Mouse (Mus musculus) heart, adult 2 months (tissue): ENCODE results near the gene Capn11. TPM values are rescaled to one million over a fixed set of nuclear protein-coding genes. Genes with fewer than 3 reads are reported as not detected.

ENCODE experiments used
- DNase-seq, 2 experiments: peaks; one replicate each; pipeline ENCODE4 v3.0.0; 2021
- H3K27ac ChIP-seq: fragments of 200-600 bp; 2 replicates; pipeline ENCODE4 v1.8.1; 2022
- H3K27me3 ChIP-seq: fragments of 200-500 bp; 2 replicates; pipeline ENCODE4 v1.6.1; 2012; ENCODE audit warnings: mild to moderate bottlenecking, low read length, inconsistent platforms, mixed read lengths; ENCODE audit not compliant: control insufficient read depth, insufficient read depth
- H3K36me3 ChIP-seq: fragments of 200-500 bp; 2 replicates; pipeline ENCODE4 v1.6.1; 2012; ENCODE audit warnings: low read length, inconsistent platforms; ENCODE audit not compliant: control insufficient read depth, insufficient read depth
- H3K4me1 ChIP-seq: fragments of 200-500 bp; 2 replicates; pipeline ENCODE4 v1.6.1; 2011; ENCODE audit warnings: low read length; ENCODE audit not compliant: control insufficient read depth, insufficient read depth
- H3K4me3 ChIP-seq: fragments of 200-600 bp; 2 replicates; pipeline ENCODE4 v1.8.1; 2022
- H3K79me2 ChIP-seq: fragments of 200-500 bp; replicated peaks from 2 replicates; pipeline ENCODE4 v1.6.1; 2012; ENCODE audit warnings: mild to moderate bottlenecking, inconsistent platforms, low read length, moderate library complexity, mixed read lengths; ENCODE audit not compliant: control insufficient read depth, insufficient read depth
- H3K9ac ChIP-seq: fragments of 200-500 bp; 2 replicates; pipeline ENCODE4 v1.6.1; 2012; ENCODE audit warnings: low read depth, mild to moderate bottlenecking, control low read depth, inconsistent platforms, low read length, mixed read lengths
- CTCF ChIP-seq: fragments of 200-600 bp; IDR thresholded peaks from 2 replicates; pipeline ENCODE4 v1.8.1; 2022; ENCODE audit warnings: antibody characterized with exemption, mild to moderate bottlenecking, moderate library complexity
- EP300 ChIP-seq: fragments of 200-500 bp; IDR thresholded peaks from 2 replicates; pipeline ENCODE4 v1.6.1; 2011; ENCODE audit warnings: low read depth, low read length, control low read depth; ENCODE audit not compliant: insufficient read depth
- POLR2A ChIP-seq: fragments of 200-500 bp; IDR thresholded peaks from 2 replicates; pipeline ENCODE4 v1.6.1; 2011; ENCODE audit warnings: mild to moderate bottlenecking, low read depth, low read length, control low read depth; ENCODE audit not compliant: insufficient read depth
- WGBS: fragments of 180-500 bp; shearing (Covaris S2); methylation state at CpG from one replicate; pipeline ENCODE4 v1.1.7; 2018; 5-methylcytosine and 5-hydroxymethylcytosine counted together
- intact Hi-C: fragments of 180-260 bp; cut with DNase I; formaldehyde crosslinking; loops from one replicate; pipeline ENCODE4 v1.15.1; 2025
- polyA plus RNA-seq: library from polyadenylated mRNA; depleted of rRNA; stranded (reverse); fragments of >200 nt; gene quantifications from 2 replicates; pipeline ENCODE4 v1.2.3, GENCODE M21; 2012
- total RNA-seq, 2 experiments: library from RNA; stranded (reverse); gene quantifications; 2 replicates each; pipeline ENCODE4 v1.2.3; 2021

Gene Capn11
- total and polyA plus RNA-seq, 3 experiments: 0.59 TPM; not detected in 2

- peak within 1 kb of the TSS; percentile 91 for H3K9ac ChIP-seq
- peak within 1 kb of the TSS; percentile 92 for H3K27ac ChIP-seq
- TF ChIP-seq POLR2A (no peak), EP300 (no peak), CTCF (no peak)
- peak within 1 kb of the TSS; percentile 99 for H3K4me3 ChIP-seq
- H3K4me1 ChIP-seq: peaks cover 9% of the 10 kb centered on the region
- WGBS: 6% methylated on average over 12 of the region's 12 CpGs
- intact Hi-C loops: no loop called here
- no peaks in the 10 kb centered on the region for H3K36me3 ChIP-seq
- no peak for DNase-seq
- no peaks in the 10 kb centered on the region; the same call in 1 of the 2 replicates for H3K27me3 ChIP-seq
- H3K79me2 ChIP-seq: peaks cover 8% of the 10 kb centered on the region
Observed at GRCm38 (mm10) chr17:45686716-45687115, 27.6 kb upstream of the Capn11 start, which contains the start of gene Tmem63b. Tmem63b (minus strand) TSS chr17:45686905.

GRCm38 (mm10) chr17:45686093-45686619 lies 27.0 kb upstream of the Capn11 start, which contains the start of gene Mrpl14:
Mrpl14 (plus strand) TSS chr17:45686322.
- peaks cover 7% of the 10 kb centered on the region for H3K4me1 ChIP-seq
- peak within 1 kb of the TSS; percentile 92 for H3K27ac ChIP-seq
- H3K27me3 ChIP-seq: no peaks in the 10 kb centered on the region; the same call in 1 of the 2 replicates
- TF ChIP-seq CTCF (no peak), EP300 (no peak), POLR2A (peak; percentile 78)
- peaks cover 8% of the 10 kb centered on the region for H3K79me2 ChIP-seq
- no peaks in the 10 kb centered on the region for H3K36me3 ChIP-seq
- peak within 1 kb of the TSS; percentile 99 for H3K4me3 ChIP-seq
- under 1% methylated on average over 49 of the region's 50 CpGs for WGBS
- intact Hi-C loops: no loop called here
- H3K9ac ChIP-seq: peak within 1 kb of the TSS; percentile 91
- DNase-seq: peak; percentile 94 to 95

- H3K4me1 ChIP-seq: peaks cover 7% of the 10 kb centered on the region
- H3K4me3 ChIP-seq: peak overlapping the region; percentile 99
- H3K9ac ChIP-seq: peak overlapping the region; percentile 91
- WGBS: 2% methylated on average over 58 of the region's 58 CpGs
- intact Hi-C loops: no loop called here
- H3K27ac ChIP-seq: peak overlapping the region; percentile 92
- DNase-seq: peak; percentile 59 to 69
- peaks cover 8% of the 10 kb centered on the region for H3K79me2 ChIP-seq
- no peaks in the 10 kb centered on the region; the same call in 1 of the 2 replicates for H3K27me3 ChIP-seq
- no peaks in the 10 kb centered on the region for H3K36me3 ChIP-seq
- TF ChIP-seq POLR2A: no peak
- peak; percentile 2; the same call in 1 of the 2 replicates for TF ChIP-seq CTCF
Observed at GRCm38 (mm10) chr17:45685171-45686092, 26.3 kb upstream of the Capn11 start.

DNA sequence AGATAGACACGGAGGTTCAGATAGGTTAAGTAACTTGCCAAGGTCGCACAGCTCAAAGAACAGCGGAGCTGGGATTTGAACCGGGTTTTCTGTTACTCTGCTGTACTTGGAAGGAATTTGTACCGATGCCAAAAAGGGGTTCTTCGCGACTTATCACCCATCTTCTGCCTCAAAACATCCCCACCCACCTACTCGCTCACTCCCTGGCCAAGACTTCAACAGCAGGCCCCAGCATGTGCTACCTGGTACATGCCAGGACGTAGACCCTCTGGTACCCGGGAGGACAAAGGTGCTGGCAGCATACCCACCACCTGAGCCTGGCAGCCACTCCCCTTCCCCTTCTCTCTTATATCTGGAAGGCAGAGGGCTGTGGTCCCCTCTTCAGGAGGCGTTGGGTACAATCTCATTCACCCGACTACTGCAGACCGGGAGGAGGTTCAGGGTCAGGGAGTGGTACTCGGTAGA lies 25.6 kb upstream of the Capn11 start:
- DNase-seq: no peak
- WGBS: 48% methylated on average over 14 of the region's 14 CpGs
- Histone ChIP-seq H3K27ac (peak overlapping the region; percentile 92; the same call in 1 of the 2 replicates), H3K79me2 (peaks cover 8% of the 10 kb centered on the region; the same call in 1 of the 2 replicates), H3K4me1 (peaks cover 9% of the 10 kb centered on the region), H3K36me3 (no peaks in the 10 kb centered on the region), H3K27me3 (no peaks in the 10 kb centered on the region; the same call in 1 of the 2 replicates), H3K4me3 (peak overlapping the region; percentile 99), H3K9ac (peak overlapping the region; percentile 91)
- TF ChIP-seq CTCF: no peak
- TF ChIP-seq EP300: no peak
- TF ChIP-seq POLR2A: no peak
- intact Hi-C loops: loop anchor here (5.0 kb wide), 1 partner anchor 348 kb away; the partner anchor contains the start of gene Vegfa

DNA sequence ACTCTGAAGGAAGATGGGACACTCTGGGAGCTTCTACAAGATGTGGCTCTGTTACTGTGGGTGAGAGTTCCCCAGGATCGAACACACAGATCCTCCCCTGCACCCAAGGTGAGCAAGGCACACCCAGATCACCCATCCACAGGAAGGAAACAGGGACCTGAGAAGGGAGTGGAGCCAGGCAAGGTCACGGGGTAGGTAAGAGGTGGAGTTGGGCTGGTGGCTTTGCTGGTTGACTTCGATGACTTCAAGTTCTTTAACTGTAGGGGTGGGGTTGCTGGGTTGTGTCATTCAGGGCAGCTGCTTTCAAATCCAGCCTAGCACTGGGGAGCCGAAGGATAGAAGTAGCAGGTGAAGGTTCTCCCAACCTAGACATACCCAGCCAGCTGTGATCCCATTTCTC lies 23.7 kb upstream of the Capn11 start:
- peaks cover 4% of the 10 kb centered on the region for H3K4me1 ChIP-seq
- intact Hi-C loops: loop anchor here (5.0 kb wide), 1 partner anchor 349 kb away; the partner anchor contains the start of gene Vegfa
- 83% methylated on average over 4 of the region's 4 CpGs for WGBS
- no peak overlapping the region for H3K9ac ChIP-seq
- no peak for DNase-seq
- TF ChIP-seq EP300 (no peak), POLR2A (no peak), CTCF (no peak)
- H3K27ac ChIP-seq: no peak overlapping the region
- no peak overlapping the region for H3K4me3 ChIP-seq
- H3K27me3 ChIP-seq: no peaks in the 10 kb centered on the region; the same call in 1 of the 2 replicates
- peaks cover 7% of the 10 kb centered on the region; the same call in 1 of the 2 replicates for H3K79me2 ChIP-seq
- no peaks in the 10 kb centered on the region for H3K36me3 ChIP-seq
